Mouse (Mus musculus) limb, embryonic 12.5 days (tissue): Measurements from ENCODE around the gene Prex1. TPM values are rescaled to one million over a fixed set of nuclear protein-coding genes. Genes with fewer than 3 reads are reported as not detected.
"Not testable (repeated sequence)": the region's sequence is repeated elsewhere in the genome, so short reads cannot be mapped to it uniquely, and the experiment has no call there.

ENCODE experiments used
- ATAC-seq: fragments of 200-750 bp; cut with Nextera tagmentation; 2 replicates; pipeline ENCODE4 v1.8.0; 2017; ENCODE audit warnings: low read depth, moderate TSS enrichment; ENCODE audit not compliant: insufficient number of reproducible peaks, insufficient read depth, low FRiP score, low TSS enrichment
- H3K27ac ChIP-seq: fragments of 300-500 bp; sonication (generic); 2 replicates; pipeline ENCODE4 v1.5.1; 2016; ENCODE audit warnings: mild to moderate bottlenecking, moderate library complexity
- H3K27me3 ChIP-seq: fragments of 300-500 bp; sonication (generic); 2 replicates; pipeline ENCODE4 v1.6.1; 2016; ENCODE audit warnings: mild to moderate bottlenecking, moderate library complexity
- H3K36me3 ChIP-seq: fragments of 300-500 bp; sonication (generic); 2 replicates; pipeline ENCODE4 v1.6.1; 2016; ENCODE audit warnings: mild to moderate bottlenecking, moderate library complexity
- H3K4me1 ChIP-seq: fragments of 300-500 bp; sonication (generic); replicated peaks from 2 replicates; pipeline ENCODE4 v1.6.1; 2016
- H3K4me2 ChIP-seq: fragments of 300-500 bp; sonication (generic); 2 replicates; pipeline ENCODE4 v1.6.1; 2016; ENCODE audit warnings: mild to moderate bottlenecking, moderate library complexity
- H3K4me3 ChIP-seq: fragments of 300-500 bp; sonication (generic); replicated peaks from 2 replicates; pipeline ENCODE4 v1.5.1; 2016; ENCODE audit warnings: mild to moderate bottlenecking
- H3K9ac ChIP-seq: fragments of 300-500 bp; sonication (generic); replicated peaks from 2 replicates; pipeline ENCODE4 v1.6.1; 2016; ENCODE audit warnings: mild to moderate bottlenecking, moderate library complexity
- H3K9me3 ChIP-seq: fragments of 300-500 bp; sonication (generic); 2 replicates; pipeline ENCODE4 v1.6.1; 2016; ENCODE audit warnings: mild to moderate bottlenecking, moderate library complexity
- WGBS: fragments of 180-500 bp; shearing (Covaris S2); methylation state at CpG from one replicate; pipeline ENCODE4 v1.1.7; 2016; 5-methylcytosine and 5-hydroxymethylcytosine counted together
- polyA plus RNA-seq: library from polyadenylated mRNA; unstranded; fragments of >200 nt; fragmentation: Nextera tagmentation; extraction: Ambion mirVana; gene quantifications from 2 replicates; pipeline ENCODE4 v1.2.1, GENCODE M21; 2016

Prex1 gene
- polyA plus RNA-seq: 26.5 and 29.5 TPM in 2 replicates

DNA sequence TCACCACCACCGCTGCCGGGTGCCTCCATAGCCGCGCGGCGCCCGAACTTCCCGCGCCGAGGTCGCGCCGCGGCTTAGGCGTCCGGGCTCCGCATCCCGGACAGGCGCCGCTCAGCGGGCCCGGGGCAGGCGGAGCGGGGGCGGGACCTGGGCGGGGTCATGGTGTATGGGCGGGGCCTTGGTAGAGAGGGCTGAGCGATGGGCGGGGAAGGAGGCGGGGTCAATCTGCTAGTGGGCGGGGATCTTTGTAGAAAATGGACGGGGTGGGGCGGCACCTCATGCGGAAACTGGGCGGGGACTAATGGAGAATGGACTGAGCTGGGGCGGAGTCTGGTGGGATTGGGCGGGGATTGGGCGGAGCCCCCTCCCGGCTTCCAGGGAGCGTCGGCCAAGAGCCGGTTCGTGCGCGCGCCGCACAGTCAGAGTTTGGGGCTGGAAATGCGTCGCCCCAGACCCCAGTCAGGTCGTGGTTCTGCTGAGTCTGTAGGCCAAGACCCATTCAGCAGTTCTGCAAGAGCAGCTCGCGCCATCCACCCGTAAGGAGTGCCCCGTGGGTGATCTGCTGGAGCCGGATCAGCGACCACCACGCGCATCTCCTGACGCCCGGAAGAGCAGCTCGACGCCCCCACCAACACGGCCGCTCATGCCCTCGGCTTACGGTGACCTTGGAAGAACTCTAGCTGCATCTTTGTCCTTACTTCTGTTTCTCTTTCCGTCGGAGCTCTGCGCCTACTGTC is at the start of gene Prex1:
Prex1 (minus strand) TSS at position 143 of the 737 bp plus-strand sequence.
- Histone ChIP-seq H3K4me3 (peak within 1 kb of the TSS; percentile 71), H3K4me2 (peak within 1 kb of the TSS; percentile 88), H3K9ac (peak within 1 kb of the TSS; percentile 73), H3K36me3 (no peaks in the 10 kb centered on the region), H3K4me1 (peaks cover 35% of the 10 kb centered on the region), H3K9me3 (no peaks in the 10 kb centered on the region), H3K27ac (peak within 1 kb of the TSS; percentile 75), H3K27me3 (no peaks in the 10 kb centered on the region; the same call in 1 of the 2 replicates)
- under 1% methylated on average over 68 of the region's 69 CpGs for whole genome bisulfite sequencing
- peak; percentile 86 for ATAC-seq

DNA sequence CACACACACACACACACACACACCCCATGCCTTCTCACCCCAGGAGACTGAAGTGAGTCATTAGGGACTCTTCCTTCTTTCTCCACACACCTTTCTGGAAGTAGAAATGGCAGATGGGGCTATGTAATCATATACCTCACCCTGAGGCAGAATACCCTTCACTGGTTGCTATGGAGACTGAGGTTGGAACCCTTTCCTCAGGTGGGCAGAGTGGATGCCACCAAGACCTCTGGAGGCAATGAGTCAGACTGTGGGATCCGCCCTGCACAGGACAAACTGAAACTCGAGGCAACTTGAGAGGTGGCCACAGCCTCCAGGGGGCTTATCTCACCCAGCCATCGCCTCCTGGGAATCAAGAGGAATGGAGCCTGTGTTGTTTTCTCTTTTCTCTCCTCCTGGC is 44.3 kb upstream of the Prex1 start:
- H3K4me2 ChIP-seq: no peak overlapping the region
- H3K4me3 ChIP-seq: no peak overlapping the region
- H3K27me3 ChIP-seq: peaks cover 4% of the 10 kb centered on the region
- WGBS: 25% methylated on average over 3 of the region's 3 CpGs
- H3K4me1 ChIP-seq: peaks cover 4% of the 10 kb centered on the region; the same call in 1 of the 2 replicates
- H3K27ac ChIP-seq: no peak overlapping the region
- ATAC-seq: no peak
- no peaks in the 10 kb centered on the region for H3K36me3 ChIP-seq
- H3K9ac ChIP-seq: no peak overlapping the region
- H3K9me3 ChIP-seq: no peaks in the 10 kb centered on the region

DNA sequence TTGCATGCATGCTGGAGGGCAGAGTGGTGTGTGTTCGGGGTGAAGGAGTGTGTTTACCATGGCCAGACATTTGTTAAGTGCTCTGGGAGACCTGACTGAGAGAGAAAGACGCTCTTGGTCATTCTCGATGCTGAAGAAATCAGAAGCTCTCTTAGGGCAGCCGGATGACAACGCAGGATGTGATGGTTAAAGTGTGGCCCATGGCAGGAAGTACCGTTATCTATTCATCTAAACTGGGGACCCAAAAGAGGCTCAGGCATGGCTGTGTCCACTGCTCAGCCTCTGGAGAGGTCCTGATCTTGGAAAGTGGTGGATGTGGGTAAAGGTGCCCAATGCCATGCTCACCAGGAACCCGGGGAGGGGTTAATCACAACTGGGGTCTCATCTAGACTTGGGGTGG is 41.1 kb upstream of the Prex1 start:
- no peak overlapping the region for H3K9ac ChIP-seq
- no peaks in the 10 kb centered on the region for H3K9me3 ChIP-seq
- H3K4me3 ChIP-seq: no peak overlapping the region
- no peak overlapping the region for H3K4me2 ChIP-seq
- H3K36me3 ChIP-seq: no peaks in the 10 kb centered on the region
- H3K4me1 ChIP-seq: peaks cover 4% of the 10 kb centered on the region; the same call in 1 of the 2 replicates
- peaks cover 4% of the 10 kb centered on the region for H3K27me3 ChIP-seq
- H3K27ac ChIP-seq: no peak overlapping the region
- 90% methylated on average over 7 of the region's 7 CpGs for WGBS
- no peak for ATAC-seq

GRCm38 (mm10) chr2:166754194-166754593 is 40.6 kb upstream of the Prex1 start:
- no peak for ATAC-seq
- Histone ChIP-seq H3K9me3 (no peaks in the 10 kb centered on the region), H3K4me3 (no peak overlapping the region), H3K36me3 (no peaks in the 10 kb centered on the region), H3K27ac (no peak overlapping the region), H3K27me3 (peaks cover 4% of the 10 kb centered on the region), H3K4me2 (no peak overlapping the region), H3K4me1 (peaks cover 4% of the 10 kb centered on the region; the same call in 1 of the 2 replicates), H3K9ac (no peak overlapping the region)
- WGBS: 72% methylated on average over 4 of the region's 4 CpGs

DNA sequence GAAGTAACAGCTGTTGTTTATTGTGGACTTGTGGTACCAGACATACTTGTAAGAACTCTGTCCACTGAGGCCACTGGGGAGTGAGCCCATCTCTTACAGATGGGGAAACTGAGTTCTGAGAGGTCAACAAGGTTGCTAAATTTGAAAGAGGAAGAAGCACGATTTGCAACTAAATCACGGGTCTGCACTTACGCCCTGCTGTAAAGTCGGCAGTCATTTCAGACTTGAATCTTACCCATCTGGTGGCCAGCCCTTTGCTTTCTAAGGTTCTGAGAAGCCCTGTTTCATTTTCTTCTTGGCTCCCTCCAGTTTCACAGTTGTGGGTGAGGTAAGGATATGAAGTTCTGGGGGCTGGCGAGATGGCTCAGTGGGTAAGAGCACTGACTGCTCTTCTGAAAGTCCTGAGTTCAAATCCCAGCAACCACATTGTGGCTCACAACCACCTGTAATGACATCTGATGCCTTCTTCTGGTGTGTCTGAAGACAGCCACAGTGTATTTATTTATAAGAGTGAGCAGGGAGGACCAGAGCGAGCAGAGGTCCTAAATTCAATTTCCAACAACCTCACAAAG is 37.1 kb upstream of the Prex1 start:
- no peak overlapping the region for H3K9ac ChIP-seq
- no peak for ATAC-seq
- H3K9me3 ChIP-seq: no peaks in the 10 kb centered on the region
- no peaks in the 10 kb centered on the region for H3K4me1 ChIP-seq
- no peaks in the 10 kb centered on the region for H3K36me3 ChIP-seq
- H3K4me2 ChIP-seq: no peak overlapping the region
- WGBS: 83% methylated on average over 6 of the region's 6 CpGs
- no peak overlapping the region for H3K27ac ChIP-seq
- H3K27me3 ChIP-seq: no peaks in the 10 kb centered on the region
- no peak overlapping the region for H3K4me3 ChIP-seq

DNA sequence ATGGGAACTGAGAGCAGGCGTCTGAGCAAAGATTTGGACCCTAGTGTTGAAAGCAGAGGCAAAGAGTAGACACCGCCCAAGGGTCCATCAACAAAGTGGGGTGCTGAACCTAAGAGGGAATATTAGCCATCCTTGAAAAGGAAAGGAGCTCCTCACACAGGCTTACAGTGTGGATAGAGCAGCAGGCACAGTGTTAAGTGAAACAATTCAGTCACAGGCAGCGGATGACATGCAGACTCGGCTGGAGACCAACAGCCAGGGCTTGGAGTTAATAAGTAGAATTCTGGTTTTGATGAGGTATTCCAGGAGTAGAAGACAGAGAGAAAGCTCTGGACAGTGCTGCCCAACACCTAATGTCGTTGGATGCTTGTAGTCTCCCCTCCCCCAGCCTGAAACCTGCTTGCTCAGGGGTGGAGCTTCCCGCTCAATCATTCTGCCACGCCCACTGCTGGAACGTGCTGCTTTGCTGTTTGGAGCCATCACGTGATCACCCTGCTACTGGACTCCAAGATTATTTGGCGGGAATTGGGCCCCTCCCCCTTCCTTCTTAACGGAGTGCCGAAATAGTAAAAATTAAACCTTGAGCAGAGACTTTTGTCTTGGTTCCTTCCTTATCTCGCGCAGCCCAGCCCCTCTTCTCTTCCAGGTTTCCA is 32.8 kb upstream of the Prex1 start:
- H3K9ac ChIP-seq, H3K27ac ChIP-seq, H3K4me1 ChIP-seq, H3K4me2 ChIP-seq, H3K27me3 ChIP-seq, ATAC-seq, H3K36me3 ChIP-seq, H3K9me3 ChIP-seq, H3K4me3 ChIP-seq: not testable (repeated sequence)
- 50% methylated on average over 14 of the region's 14 CpGs for WGBS

GRCm38 (mm10) chr2:166745849-166746248 is 32.2 kb upstream of the Prex1 start:
- Histone ChIP-seq H3K4me1 (peaks cover 4% of the 10 kb centered on the region; the same call in 1 of the 2 replicates), H3K9me3 (no peaks in the 10 kb centered on the region), H3K9ac (no peak overlapping the region), H3K4me2 (no peak overlapping the region), H3K27me3 (no peaks in the 10 kb centered on the region), H3K36me3 (no peaks in the 10 kb centered on the region), H3K27ac (no peak overlapping the region), H3K4me3 (no peak overlapping the region)
- no peak for ATAC-seq
- whole genome bisulfite sequencing: 74% methylated on average over 9 of the region's 9 CpGs

- peaks cover 4% of the 10 kb centered on the region; the same call in 1 of the 2 replicates for H3K4me1 ChIP-seq
- H3K27ac ChIP-seq: no peak overlapping the region
- H3K4me2 ChIP-seq: no peak overlapping the region
- ATAC-seq: no peak
- WGBS: 82% methylated on average over 7 of the region's 7 CpGs
- H3K36me3 ChIP-seq: no peaks in the 10 kb centered on the region
- H3K4me3 ChIP-seq: no peak overlapping the region
- H3K9ac ChIP-seq: no peak overlapping the region
- no peaks in the 10 kb centered on the region for H3K27me3 ChIP-seq
- no peaks in the 10 kb centered on the region for H3K9me3 ChIP-seq
Observed at GRCm38 (mm10) chr2:166744433-166744832, 30.8 kb upstream of the Prex1 start.

GRCm38 (mm10) chr2:166743504-166743903 is 29.9 kb upstream of the Prex1 start:
- H3K9me3 ChIP-seq: no peaks in the 10 kb centered on the region
- H3K36me3 ChIP-seq: no peaks in the 10 kb centered on the region
- WGBS: 47% methylated on average over 4 of the region's 4 CpGs
- H3K27ac ChIP-seq: 0 out of 2 replicates have a peak overlapping the region, but pooled peaks have one; percentile 42
- no peak overlapping the region for H3K4me3 ChIP-seq
- no peak for ATAC-seq
- no peak overlapping the region for H3K9ac ChIP-seq
- no peaks in the 10 kb centered on the region for H3K27me3 ChIP-seq
- no peak overlapping the region for H3K4me2 ChIP-seq
- peaks cover 4% of the 10 kb centered on the region; the same call in 1 of the 2 replicates for H3K4me1 ChIP-seq

DNA sequence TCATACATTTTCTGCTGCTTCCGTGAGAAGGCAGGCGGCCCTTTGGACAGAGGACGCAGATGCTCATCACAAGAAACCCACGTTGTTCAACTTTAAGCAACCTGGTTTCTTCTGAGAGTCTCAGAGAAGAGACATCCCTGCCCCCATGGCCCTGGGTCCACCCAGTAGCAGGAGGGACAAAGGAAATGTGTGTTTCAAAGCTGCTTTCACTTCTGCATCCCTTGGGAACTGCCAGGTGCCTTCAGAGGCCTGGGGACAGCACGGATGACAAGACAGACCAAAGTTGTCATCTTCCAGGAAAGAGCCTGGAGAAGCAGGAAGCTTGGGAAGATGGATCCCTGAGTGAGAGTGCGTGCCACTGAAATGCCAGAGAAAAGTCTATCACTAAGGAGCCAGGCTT is 27.8 kb upstream of the Prex1 start:
- 86% methylated on average over 6 of the region's 6 CpGs for WGBS
- no peak overlapping the region for H3K4me2 ChIP-seq
- H3K4me1 ChIP-seq: peaks cover 7% of the 10 kb centered on the region; the same call in 1 of the 2 replicates
- H3K27me3 ChIP-seq: no peaks in the 10 kb centered on the region
- H3K9ac ChIP-seq: no peak overlapping the region
- no peak for ATAC-seq
- H3K36me3 ChIP-seq: no peaks in the 10 kb centered on the region
- H3K27ac ChIP-seq: no peak overlapping the region
- no peak overlapping the region for H3K4me3 ChIP-seq
- no peaks in the 10 kb centered on the region for H3K9me3 ChIP-seq

GRCm38 (mm10) chr2:166740396-166740795 is 26.8 kb upstream of the Prex1 start:
- Histone ChIP-seq H3K4me3 (no peak overlapping the region), H3K9me3 (no peaks in the 10 kb centered on the region), H3K4me1 (peaks cover 15% of the 10 kb centered on the region; the same call in 1 of the 2 replicates), H3K9ac (no peak overlapping the region), H3K36me3 (no peaks in the 10 kb centered on the region), H3K4me2 (no peak overlapping the region), H3K27ac (no peak overlapping the region), H3K27me3 (no peaks in the 10 kb centered on the region)
- no peak for ATAC-seq
- 65% methylated on average over 6 of the region's 6 CpGs for WGBS
